Mouse (Mus musculus): Measurements from ENCODE around the gene Scgb1b17.
"Not testable (repeated sequence)": the region's sequence is repeated elsewhere in the genome, so short reads cannot be mapped to it uniquely, and the experiment has no call there.

Scgb1b17 gene

DNA sequence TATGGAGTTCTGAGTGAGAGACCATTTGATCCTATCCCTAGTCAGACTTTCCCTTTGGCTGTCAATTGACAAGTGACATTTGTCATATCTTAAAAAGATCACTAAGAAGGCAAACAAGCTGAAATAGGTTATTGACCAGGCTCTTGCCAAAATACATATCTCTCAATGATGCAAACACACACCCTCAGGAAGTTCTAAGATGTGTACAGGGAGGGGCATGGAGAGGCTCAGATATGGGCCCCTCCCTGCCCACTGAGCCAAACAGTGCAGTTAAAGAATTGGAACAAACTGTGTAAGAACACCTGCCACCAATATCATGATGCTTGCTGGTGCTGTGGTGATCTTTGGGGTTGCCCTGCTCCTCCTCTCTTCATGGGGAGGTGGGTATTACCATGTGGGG, at the start of gene Scgb1b17:
Gene Scgb1b17, plus strand, starts transcription at position 301 of the 400 bp plus-strand sequence.
- DNase-seq = not testable (repeated sequence)

DNA sequence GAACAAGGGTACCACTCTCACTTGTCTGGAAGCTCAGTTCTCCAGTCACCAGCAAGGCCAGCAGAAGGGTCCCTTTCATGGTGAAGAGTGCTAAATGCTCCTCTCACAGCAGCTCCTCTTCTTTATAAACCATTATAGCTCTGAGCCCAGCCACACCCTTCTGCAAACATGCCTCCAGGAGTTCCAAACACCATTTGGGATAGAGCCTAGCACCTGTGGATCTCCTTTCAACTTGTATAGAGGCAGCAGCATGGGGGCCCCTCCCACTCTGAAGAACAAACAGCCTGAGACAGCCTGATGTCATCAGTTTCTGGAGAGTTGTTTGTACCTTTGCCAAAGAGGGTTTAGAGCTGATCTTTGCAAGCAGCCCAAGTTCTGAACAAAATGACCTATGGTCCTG, 6.8 kb upstream of the Scgb1b17 start, which contains the start of gene Scgb2b17:
Gene Scgb2b17, minus strand, starts transcription at position 101 of the 400 bp plus-strand sequence.
- DNase-seq = not testable (repeated sequence)

Measured in kidney, postnatal 4 days (tissue).